In genomic region chr14:117816008-117816407, GRCm38 (mm10) we compare ENCODE assay signal across 23 mouse cellular contexts.
DNase-seq lines count a peak whose midpoint lies in the region; ATAC-seq and TF ChIP-seq lines count a peak whose summit lies in the region.
"Had no signal": no experiment of that assay in that cellular context is flagged by ENCODE, and none has a peak within 500 bp of the region (broad histone marks: within the 10 kb centered on the region; RNA-seq: fewer than 3 reads in every experiment).

No protein-coding gene starts in this region.

- no peak overlapping the region for H3K4me3 ChIP-seq in heart, embryonic 11.5 days (ENCODE audit: low read depth, low read length)
- peak overlapping the region in 1 of 3 experiments; percentile 37 for H3K4me3 ChIP-seq in CH12.LX (replicated peaks in 1 of 3; ENCODE audit: low read depth in 2 of 3, low read length in 2 of 3, poor library complexity in 1 of 3)

- H3K27me3 ChIP-seq in heart, embryonic 11.5 days (ENCODE audit: control insufficient read depth, insufficient read depth, low read length) = no peaks in the 10 kb centered on the region
- H3K27me3 ChIP-seq in CH12.LX (replicated peaks) = no peaks in the 10 kb centered on the region
- H3K27me3 ChIP-seq: Patski had no signal

- in situ Hi-C loops in CH12.LX (cut with MboI; ENCODE audit: low pct_ligation_motif_present, low pct_unique_long_range_greater_than_20kb, low sequenced_read_pairs) = no loop called here

- no peaks in the 10 kb centered on the region for H3K79me2 ChIP-seq in CH12.LX (replicated peaks; ENCODE audit: control insufficient read depth, extremely low read depth, insufficient read depth, poor library complexity, severe bottlenecking)

- no peaks in the 10 kb centered on the region for H3K4me1 ChIP-seq in heart, embryonic 11.5 days (ENCODE audit: control insufficient read depth, insufficient read depth, low read length)
- H3K4me1 ChIP-seq in CH12.LX (ENCODE audit: control insufficient read depth in 1 of 2, insufficient read depth in 2 of 2) = peaks cover 15 to 47% of the 10 kb centered on the region in 2 experiments

- H3K4me2 ChIP-seq in heart, embryonic 11.5 days = no peak overlapping the region
- H3K4me2 ChIP-seq in CH12.LX (ENCODE audit: insufficient read depth, low read depth, poor library complexity, severe bottlenecking) = peak overlapping the region; percentile 46; the same call in 1 of the 2 replicates

- ATAC-seq in heart, embryonic 11.5 days (replicated peaks; ENCODE audit: insufficient number of reproducible peaks, low FRiP score, low TSS enrichment) = no peak
- ATAC-seq in granulocyte monocyte progenitor cell, adult 5-6 weeks (replicated peaks; ENCODE audit: poor library complexity, severe bottlenecking) = peak; percentile 48; the same call in 1 of the 2 replicates
- ATAC-seq in megakaryocyte, adult 5-6 weeks (ENCODE audit: poor library complexity, severe bottlenecking) = peak; percentile 28; the same call in 1 of the 2 replicates
- ATAC-seq: activated CD4-positive, CD25-positive, alpha-beta regulatory T cell, adult 4 months; CD4-positive, CD25-positive, alpha-beta regulatory T cell, adult 4 months; Patski had no signal

- no peak overlapping the region for H3K9ac ChIP-seq in heart, embryonic 11.5 days (ENCODE audit: low read depth, low read length)
- no peak overlapping the region for H3K9ac ChIP-seq in CH12.LX (ENCODE audit: insufficient read depth, low read depth)

- WGBS in heart, embryonic 11.5 days (ENCODE audit: insufficient replicate concordance) = 84% methylated on average over 9 of the region's 9 CpGs

- H3K36me3 ChIP-seq in heart, embryonic 11.5 days (ENCODE audit: control insufficient read depth, insufficient read depth, low read length) = no peaks in the 10 kb centered on the region
- H3K36me3 ChIP-seq in CH12.LX (replicated peaks in 1 of 2; ENCODE audit: control insufficient read depth in 1 of 2, insufficient read depth in 1 of 2, low read length in 1 of 2) = no peaks in the 10 kb centered on the region
- H3K36me3 ChIP-seq: G1E had no signal

- dilution Hi-C loops in CH12.LX (cut with MboI; ENCODE audit: extremely low pct_ligation_motif_present, extremely low pct_unique_long_range_greater_than_20kb, low sequenced_read_pairs) = no loop called here

- TF ChIP-seq POLR2A in CH12.LX (IDR thresholded peaks at IDR 0.05; ENCODE audit: low read depth, low read length) = no peak

- 0 out of 2 replicates have a peak, but pooled peaks cover 2% of the 10 kb centered on the region for H3K9me3 ChIP-seq in heart, embryonic 11.5 days (replicated peaks; ENCODE audit: control insufficient read depth, low read length)
- H3K9me3 ChIP-seq in CH12.LX (replicated peaks; ENCODE audit: low read length) = no peaks in the 10 kb centered on the region

- peak; percentile 89 for TF ChIP-seq EP300 in CH12.LX (IDR thresholded peaks at IDR 0.05; ENCODE audit: low read length)

- no peak for TF ChIP-seq CTCF in CH12.LX (conservative IDR thresholded peaks at IDR 0.05 in 1 of 2, IDR thresholded peaks at IDR 0.05 in 1 of 2; ENCODE audit: low read depth in 2 of 2, low read length in 2 of 2)

- peak; percentile 55 for DNase-seq in heart, adult 11 months
- peak; percentile 56 for DNase-seq in CH12.LX (ENCODE audit: extremely low read depth)
- no peak for DNase-seq in adipocyte (ENCODE audit: low spot score)
- DNase-seq in frontal cortex, postnatal 14 days (ENCODE audit: low spot score in 2 of 2) = no peak
- no peak for DNase-seq in thymus, postnatal 4 days
- DNase-seq: adrenal gland, adult 2 months; adrenal gland, adult 8-10 months; adrenal gland, postnatal 10 days; adrenal gland, postnatal 14 days; adrenal gland, postnatal 25 days; adrenal gland, postnatal 36 days; B cell, adult 2 months; cerebellum, adult 11 months; cerebellum, adult 11-12 months; cerebellum, adult 18-20 months; cerebellum, adult 2 months had no signal

- no peak; the same call in none of the 2 replicates for TF ChIP-seq RAD21 in CH12.LX (IDR thresholded peaks at IDR 0.05; ENCODE audit: low read depth, low read length)

- no peak overlapping the region for H3K27ac ChIP-seq in heart, embryonic 11.5 days (ENCODE audit: low read depth, low read length)
- no peak overlapping the region for H3K27ac ChIP-seq in CH12.LX (ENCODE audit: insufficient read depth, low read depth)

TF ChIP-seq in CH12.LX, 34 proteins besides CTCF, POLR2A, EP300 and RAD21:
- TF ChIP-seq ETS1 (conservative IDR thresholded peaks at IDR 0.05; ENCODE audit: low read depth, low read length) = peak; percentile 66
- TF ChIP-seq MXI1 (IDR thresholded peaks at IDR 0.05; ENCODE audit: low read depth, low read length) = no peak
- no peak for TF ChIP-seq HCFC1 (IDR thresholded peaks at IDR 0.05; ENCODE audit: low read depth, low read length)
- TF ChIP-seq SIN3A (IDR thresholded peaks at IDR 0.05; ENCODE audit: low read length) = peak; percentile 59; the same call in 1 of the 2 replicates
- no peak for TF ChIP-seq ZC3H11A (IDR thresholded peaks at IDR 0.05; ENCODE audit: low read depth, low read length)
- peak; percentile 70; the same call in 1 of the 2 replicates for TF ChIP-seq RCOR1 (conservative IDR thresholded peaks at IDR 0.05; ENCODE audit: low read depth, low read length)
- no peak for TF ChIP-seq PAX5 (IDR thresholded peaks at IDR 0.05; ENCODE audit: low read length)
- peak; percentile 82 for TF ChIP-seq MEF2A (IDR thresholded peaks at IDR 0.05; ENCODE audit: borderline replicate concordance, low read depth, low read length)
- TF ChIP-seq MAFK (IDR thresholded peaks at IDR 0.05; ENCODE audit: insufficient replicate concordance, low read length) = no peak
- TF ChIP-seq BHLHE40 (IDR thresholded peaks at IDR 0.05; ENCODE audit: low read depth, low read length) = peak; percentile 95
- peak; percentile 80 for TF ChIP-seq MYC (IDR thresholded peaks at IDR 0.05; ENCODE audit: low read depth, low read length)
- peak; percentile 32; the same call in 1 of the 2 replicates for TF ChIP-seq JUN (IDR thresholded peaks at IDR 0.05; ENCODE audit: insufficient read depth, low read depth, low read length)
- TF ChIP-seq IRF4 (IDR thresholded peaks at IDR 0.05; ENCODE audit: low read depth, low read length) = peak; percentile 79
- TF ChIP-seq ELF1 (IDR thresholded peaks at IDR 0.05; ENCODE audit: low read depth, low read length) = 0 out of 2 replicates have a peak, but pooled peaks have one; percentile 10
- TF ChIP-seq NRF1 (IDR thresholded peaks at IDR 0.05; ENCODE audit: low read depth, low read length) = peak; percentile 41; the same call in 1 of the 2 replicates
- TF ChIP-seq TCF12 (IDR thresholded peaks at IDR 0.05; ENCODE audit: low read depth, low read length) = peak; percentile 70
- TF ChIP-seq MAX (IDR thresholded peaks at IDR 0.05; ENCODE audit: low read length) = peak; percentile 70
- TF ChIP-seq CHD2 (IDR thresholded peaks at IDR 0.05; ENCODE audit: low read length) = peak; percentile 63; the same call in 1 of the 2 replicates
TF ChIP-seq in CH12.LX: peak in this region for 13.

Comparison
In these comparisons a context has a peak if more than half of its experiments do, and no peak if none do; other contexts are left out.
1. DNase-seq: peak in heart, adult 11 months (single experiment) and CH12.LX (single experiment); none in adipocyte (single experiment), frontal cortex, postnatal 14 days (0 of 2) and thymus, postnatal 4 days (single experiment).